Mouse (Mus musculus) adrenal gland, adult (tissue): ENCODE measurements at regions not wholly inside any gene's neighbourhood (a gene's known extent, or its start where the extent isn't known, plus 50 kb on each side); places are given as distances from the start of the nearest gene placed in this dataset.

Experiments used
- DNase-seq, 2 experiments: peaks; one replicate each; pipeline ENCODE4 v3.0.0; 2022 to 2023; ENCODE audit warnings: low spot score in 1 of 2; ENCODE audit not compliant: inconsistent age in 2 of 2

DNA sequence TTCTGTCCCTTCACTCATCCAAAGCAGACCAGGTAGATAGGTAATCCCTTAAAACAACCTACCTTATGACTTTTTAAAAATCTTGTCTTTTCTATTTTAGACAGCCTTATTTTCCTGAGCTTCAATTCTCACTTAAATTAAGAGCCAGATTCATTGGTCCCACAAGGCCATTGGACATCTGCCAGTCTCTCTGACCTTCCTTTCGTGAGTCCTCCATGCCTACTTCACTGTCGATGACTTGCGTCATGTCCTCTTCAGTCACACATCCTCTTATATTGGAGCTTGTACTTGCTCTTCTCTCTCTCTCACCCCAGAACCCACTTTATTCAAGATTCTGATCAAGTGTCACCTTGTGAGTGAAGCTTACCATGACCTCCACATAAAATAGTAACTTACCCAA, 542.0 kb upstream of the C030005K15Rik start:
- DNase-seq: peak; percentile 14 to 76

DNA sequence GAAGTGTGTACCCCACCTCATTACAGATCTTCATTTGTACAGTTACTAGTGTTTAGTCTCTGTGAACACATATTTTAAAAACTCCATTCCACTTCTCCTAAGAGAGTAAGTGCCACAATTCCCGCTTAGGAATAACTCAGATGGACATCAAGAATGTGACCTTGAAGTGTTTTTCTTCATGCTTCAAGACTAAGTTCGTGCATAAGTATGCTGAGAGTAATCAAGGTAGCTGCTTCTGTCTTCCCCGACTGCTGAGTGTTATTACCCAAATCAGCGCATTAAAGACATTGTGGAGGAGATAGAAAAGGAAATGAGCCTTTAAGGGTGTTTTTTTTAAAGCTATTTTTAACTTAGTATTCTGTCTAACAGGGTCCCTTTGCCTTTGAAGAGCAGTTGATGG, 565.1 kb upstream of the C030005K15Rik start:
- no peak for DNase-seq

DNA sequence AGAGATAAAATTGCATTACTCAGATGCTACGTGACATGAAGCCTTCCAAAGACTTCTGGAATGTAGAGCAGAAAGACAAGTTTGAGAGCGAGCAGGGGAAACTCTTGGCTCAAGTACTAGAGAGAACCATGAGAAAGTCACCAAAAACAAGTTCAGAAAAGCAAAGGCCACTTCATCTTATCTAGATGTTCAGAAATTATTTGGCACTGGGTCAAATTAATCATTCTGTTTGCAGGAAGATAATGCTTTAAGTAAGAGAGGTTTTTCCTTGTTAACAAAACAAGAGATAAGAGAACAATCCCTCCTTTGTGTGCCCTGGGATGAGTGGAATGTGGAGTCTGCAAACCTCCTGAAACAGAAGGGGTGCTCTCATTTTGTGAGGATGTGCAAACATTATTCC, 565.6 kb upstream of the C030005K15Rik start:
- peak in 1 of 2 experiments; percentile 32 for DNase-seq

DNA sequence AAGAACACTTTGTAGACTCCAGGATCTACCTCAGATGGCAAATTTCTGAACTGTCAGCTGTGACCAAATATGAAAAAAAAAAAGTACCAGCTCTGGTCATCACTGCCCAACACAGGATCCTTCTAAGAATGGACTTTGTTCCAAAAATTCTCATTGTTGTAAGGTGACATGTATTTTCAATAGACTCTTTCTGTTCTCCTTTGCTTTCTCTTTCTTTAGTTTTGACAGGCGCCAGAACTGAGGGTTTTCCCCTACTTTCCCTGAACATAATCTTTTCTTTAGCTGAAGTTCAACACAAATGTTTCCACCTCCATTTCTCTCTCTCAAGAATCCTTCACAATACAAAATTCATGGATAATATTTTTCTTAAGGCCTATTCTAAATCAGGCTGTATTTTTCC, 579.1 kb upstream of the C030005K15Rik start:
- no peak for DNase-seq

DNA sequence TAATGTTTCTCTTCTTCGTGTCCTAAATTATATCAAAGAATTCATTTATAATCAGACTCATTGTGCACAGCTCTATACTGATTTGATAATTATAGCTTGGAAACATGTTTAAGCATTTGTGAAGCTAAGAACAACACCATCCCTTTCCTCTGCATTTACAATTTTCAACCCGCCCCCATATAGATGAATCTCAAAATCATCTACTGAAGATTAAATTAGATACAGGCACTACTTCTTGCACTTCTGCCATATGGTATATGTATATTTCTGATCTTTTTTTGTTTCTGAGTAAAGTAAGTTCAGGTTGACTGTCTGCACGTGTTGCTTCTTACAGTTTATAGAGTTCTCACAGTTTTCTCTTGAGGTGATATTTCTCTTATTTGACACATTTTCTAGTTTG, 583.1 kb upstream of the C030005K15Rik start:
- no peak for DNase-seq

DNA sequence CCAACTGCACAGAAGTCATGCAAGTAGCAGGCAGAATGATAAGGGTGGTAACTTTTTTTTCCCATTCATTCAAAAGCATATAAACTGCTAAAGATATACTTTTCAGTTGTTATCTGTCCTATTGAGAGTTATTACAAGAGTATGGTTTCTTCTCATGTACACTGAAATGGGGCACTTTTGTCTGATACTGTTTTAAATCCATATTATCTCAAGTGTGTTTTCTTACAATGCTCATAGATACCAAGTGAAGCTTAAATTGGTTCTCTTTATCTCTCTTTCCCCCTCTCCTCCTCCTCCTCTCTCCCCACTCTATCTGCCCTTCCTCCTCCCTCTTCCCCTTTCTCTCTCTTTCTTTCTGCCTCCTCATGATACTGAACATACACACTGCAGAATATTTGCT, 584.8 kb upstream of the C030005K15Rik start:
- DNase-seq: no peak

DNA sequence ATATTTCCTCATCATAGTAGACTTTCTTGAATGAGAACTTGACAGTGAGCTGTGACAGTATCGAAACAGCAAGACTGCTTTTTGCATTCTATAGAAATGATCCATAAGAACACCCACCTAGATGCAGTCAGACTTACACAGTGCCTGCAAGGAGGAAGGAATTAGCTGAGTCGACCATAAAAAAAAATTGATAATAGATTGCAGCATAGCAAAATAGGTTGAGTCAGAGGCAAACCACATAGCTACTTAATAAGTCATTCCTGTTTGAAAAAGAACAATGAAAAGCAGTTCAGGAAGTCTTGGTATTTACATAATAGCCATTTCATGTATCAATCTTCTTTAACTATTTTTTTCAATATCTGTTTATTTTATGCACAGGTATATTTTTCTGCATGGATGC, 591.9 kb upstream of the C030005K15Rik start:
- DNase-seq: no peak

DNA sequence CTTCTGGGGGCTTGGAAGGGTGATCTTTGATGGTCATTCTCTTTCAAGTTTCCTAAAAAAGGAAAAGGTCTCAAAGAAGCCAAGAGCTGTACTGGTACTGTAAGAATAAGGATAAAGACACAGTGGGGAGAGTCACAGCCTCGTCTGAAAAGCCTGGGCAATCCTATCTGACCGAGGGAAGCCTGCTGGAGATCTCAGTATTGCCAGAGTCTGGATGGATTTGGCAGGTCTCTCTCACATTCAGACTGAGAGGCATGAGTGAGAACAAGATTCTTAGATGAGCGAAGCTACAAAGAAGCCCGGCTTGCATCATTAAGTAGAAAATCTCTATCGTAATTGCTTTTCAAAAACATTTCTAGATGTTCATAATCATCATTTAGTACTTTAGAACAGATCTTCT, 590.4 kb upstream of the Atp2b1 start:
- DNase-seq: no peak

DNA sequence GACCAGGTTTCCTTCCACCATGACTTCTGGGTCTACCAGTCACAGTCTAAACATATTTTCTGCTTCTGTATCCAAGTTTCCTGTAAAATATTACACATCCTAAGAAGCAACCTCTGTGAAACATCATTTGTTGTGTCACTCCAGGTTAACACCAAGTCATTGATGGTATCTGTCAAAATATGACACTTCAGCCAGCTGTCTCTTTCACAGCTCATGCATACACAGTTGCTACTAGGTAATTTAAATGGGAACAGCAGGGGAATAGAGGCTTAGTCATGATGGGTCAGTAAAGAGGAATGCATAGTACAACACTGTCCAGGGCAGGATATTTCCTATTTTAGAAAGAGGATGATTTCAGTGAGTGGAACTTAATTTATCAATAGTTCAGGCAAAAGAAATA, 589.6 kb upstream of the Atp2b1 start:
- DNase-seq: no peak

DNA sequence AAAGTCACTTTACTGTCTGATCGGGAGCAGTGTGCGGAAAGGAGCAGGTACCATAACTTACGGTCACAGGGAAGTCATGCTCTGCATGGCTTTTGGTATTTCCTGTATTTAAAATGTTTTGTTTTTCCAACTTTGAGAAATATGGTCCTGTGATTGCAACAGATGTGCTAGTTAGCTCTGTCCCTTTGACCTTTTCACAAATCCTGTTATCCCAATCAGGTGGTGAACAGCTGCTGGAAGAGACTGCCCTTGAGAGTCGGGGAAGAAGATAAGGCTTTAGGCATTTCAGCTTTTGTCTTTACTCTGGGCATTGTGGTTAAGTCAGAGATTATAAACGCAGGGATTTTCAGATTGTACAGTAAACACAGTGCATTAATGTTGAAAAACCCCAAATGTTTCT, 588.5 kb upstream of the Atp2b1 start:
- no peak for DNase-seq

DNA sequence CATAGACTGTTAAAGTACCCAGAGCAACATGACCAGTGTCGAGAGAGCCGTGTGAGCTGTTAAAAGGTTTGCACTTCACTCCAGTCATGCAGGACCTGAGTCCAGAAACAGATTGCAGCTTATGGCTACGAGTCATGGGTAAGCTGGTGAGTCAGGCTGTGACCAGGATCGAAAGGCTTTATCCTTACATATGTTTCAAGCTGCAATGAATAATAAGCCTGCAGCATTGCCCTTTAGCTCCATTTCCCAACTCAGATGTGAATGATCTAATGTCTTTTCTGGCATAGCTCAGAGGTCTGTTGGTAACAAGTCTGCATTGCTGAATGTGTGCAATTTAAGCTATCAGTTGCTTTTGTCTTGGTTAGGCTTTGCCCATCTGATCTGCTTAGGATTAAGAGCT, 581.5 kb upstream of the Atp2b1 start:
- DNase-seq: no peak

DNA sequence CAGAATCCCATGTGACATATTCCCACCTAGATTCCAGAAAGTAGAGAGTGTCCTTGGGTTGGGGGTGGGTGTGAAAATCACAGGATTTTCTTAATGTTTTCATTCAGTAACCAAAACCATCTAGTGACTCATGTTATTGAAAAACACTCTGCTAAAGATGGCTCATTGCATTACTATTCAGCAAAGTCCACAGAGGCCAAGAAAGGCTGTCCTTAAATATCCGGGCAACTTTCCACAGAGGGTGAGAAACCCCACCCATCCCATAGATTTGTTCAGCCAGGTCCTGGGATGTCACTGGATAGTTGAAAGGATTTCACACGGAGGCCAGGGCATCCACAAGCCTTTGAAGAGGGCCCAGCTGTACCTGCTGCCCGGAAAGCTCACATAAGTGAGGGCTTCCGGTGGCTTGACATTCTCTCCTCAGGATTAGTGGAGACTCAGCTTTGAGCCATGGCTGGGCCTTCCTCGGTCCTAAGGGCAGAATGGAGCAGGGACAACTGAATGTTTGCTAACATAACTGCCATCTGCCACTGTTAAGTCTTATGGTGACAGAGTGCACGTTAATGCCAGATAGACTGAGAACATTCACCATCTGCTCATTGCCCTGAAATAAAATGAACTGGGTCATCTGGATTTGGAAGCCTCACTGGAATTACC, 580.7 kb upstream of the Atp2b1 start:
- no peak for DNase-seq

DNA sequence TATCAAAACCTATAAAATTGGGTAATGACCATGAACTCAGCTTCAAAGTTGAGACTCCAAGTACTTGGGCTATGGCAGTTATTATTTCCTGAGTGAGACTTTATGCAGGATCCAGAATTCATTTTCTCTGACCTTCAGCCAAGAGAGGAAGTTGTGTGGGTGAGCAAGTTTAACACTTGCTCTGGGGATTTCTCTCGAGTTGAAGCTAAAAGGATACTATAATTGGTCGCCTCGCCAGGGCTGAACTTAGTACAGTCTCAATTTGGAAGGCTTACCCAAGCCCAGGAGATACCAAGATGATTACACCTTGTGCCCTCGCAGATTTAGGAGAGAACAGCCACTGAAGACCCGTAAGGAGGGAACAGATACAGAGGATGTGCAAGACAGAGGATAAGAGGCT, 570.4 kb upstream of the Atp2b1 start:
- no peak for DNase-seq

DNA sequence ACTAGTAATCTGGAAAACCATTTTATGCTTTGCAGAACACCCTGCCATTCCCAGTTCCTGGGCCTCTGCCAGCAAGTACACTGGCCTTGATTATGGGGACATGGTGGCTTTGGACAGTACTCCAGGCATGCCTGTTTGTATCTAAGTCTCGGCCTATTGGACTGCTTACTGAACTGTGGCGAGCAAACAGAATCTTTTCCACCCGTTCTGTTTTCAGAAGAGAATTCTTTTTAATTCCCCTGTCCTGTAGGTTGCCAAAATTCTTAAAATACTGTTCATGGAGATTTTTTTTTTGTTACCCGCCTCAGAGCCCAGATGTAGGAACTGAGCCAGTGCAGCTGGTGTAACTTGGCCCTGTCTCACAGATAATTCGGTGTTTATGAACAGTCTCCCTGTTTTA, 564.7 kb upstream of the Atp2b1 start:
- DNase-seq: peak; percentile 71 to 86

DNA sequence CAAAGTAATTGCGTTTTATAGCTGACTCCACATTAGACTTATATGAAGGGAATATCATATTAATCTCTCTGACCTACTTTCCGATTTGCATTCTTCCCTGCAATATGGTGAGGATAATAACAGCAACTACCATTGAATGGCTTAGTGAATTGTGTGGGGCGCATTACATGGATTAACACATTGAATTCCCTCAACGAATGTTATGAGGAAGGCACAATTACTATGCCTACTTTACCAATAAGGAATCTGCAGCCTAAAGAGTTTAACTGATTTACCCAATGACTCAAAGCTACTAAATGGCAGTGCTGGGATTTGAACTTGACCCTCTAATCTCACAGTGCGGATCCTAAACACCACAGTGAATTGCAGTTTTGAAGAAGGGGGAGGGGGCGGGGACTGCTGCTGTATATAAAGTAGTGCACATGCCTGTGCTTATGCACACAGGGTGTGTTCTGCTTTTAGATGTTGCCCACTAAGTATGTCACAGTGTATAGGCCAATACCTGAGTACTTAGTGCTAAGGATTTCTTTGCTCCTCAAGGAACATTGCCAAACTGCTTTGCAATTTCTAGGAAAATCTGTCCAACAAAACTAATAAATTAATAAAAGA, 563.8 kb upstream of the Atp2b1 start:
- no peak for DNase-seq

DNA sequence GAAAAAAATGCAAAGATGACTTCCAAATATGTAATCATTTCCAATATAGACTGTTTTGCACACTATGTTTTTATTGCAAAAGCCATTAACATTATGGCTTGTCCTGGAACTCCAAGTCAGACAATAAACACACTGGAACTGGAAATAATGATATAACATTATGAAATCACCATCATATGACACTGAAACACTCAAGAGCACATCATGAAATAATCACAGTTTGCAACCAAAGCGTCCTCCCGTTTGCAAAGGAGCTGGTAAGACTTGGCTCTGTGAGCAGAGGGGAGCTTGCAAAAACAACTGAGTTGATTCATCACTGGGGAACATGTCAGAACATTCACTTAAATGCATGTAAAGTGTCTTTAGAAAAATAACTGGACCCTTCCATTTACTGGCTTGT, 562.1 kb upstream of the Atp2b1 start:
- DNase-seq: no peak

DNA sequence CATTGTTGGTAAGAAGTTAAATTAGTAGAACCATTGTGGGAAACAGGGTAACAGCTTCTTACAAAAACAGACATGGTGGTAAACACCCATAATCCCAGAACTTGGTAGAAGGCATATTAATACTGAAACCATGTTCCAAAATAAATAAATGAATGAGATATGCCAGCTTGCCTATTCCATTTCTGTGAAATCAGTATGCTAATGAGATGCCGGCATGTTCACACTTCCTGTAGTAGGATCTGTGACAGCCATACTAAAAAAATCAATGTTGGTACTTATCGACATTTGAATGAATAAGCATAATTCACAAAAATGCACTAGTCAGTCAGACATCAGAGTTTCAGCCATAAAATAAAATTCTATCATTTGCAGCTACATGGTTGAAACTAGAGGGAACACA, 559.7 kb upstream of the Atp2b1 start:
- DNase-seq: no peak

DNA sequence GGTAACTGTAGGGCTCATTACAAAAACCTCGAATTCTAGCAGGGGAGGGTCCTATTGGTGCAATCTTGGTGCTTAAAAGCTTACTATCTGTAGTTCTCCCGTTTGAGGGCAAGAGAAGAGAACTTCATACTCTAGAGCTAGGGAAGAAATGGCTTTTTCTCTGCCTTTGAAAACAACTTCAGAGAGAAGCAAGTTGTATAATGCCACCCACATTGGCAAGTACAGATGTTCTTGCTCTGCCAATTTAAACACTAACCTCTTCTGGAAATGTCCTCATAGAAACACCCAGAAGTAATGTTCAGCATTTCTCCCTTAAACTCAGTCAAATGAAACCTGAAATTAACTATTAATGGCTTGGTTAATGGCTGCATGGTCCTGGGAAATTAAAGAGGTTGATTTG, 549.6 kb upstream of the Atp2b1 start:
- DNase-seq: no peak

DNA sequence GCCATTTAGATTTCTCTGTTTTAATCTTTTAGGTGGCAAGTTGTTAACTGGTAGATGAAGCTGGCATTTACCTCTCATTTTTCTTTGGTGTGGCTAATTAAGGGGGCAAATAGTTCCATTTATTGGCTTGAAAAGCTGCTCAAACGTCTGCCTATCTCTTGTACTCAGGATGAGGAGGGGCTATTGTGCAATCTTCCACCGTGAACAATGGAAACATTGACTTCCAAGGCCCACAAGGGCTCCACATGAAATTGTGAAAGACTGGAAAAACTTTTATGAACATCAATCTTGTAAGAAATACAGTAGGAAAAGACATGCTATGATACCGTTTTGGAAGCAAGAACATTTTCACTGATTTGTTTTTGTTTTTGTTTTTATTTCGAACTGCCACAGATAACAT, 541.6 kb upstream of the Atp2b1 start:
- DNase-seq: no peak

DNA sequence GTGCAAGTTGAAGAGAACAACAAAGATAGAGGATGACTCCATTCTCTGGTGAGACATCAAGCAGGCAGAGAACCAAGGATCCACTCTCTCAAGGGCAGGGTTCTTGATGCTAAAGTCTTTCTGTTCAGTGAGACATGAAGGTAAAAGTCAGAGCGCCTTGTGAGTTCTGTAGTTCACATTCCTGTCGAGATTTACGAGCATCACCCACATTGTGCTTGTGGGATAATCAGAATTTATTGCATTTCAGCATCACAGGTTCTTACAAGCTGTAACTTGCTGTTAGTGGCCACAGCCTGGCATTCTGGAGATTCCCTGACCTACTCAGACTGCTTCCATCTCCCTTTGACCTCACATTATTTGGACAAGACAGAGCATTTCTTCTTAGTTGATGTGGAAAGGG, 540.9 kb upstream of the Atp2b1 start:
- DNase-seq: no peak

DNA sequence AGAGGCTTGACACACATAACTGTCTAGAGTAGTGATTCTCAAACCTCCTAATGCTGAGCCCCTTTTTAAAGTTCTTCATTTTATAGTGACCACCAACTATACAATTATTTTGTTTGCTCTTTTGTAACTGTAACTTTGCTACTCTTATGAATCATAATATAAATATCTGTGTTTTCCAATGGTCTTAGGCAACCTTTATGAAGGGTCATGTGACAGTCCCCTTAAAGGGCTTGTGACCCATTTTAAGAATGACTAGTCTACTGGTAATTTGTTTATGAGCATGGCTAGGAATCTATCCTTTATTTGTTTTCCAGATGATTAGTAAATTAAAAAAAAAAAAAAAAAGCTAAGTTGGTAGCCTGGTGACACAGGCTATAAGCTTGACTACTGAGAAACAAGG, 539.5 kb upstream of the Atp2b1 start:
- DNase-seq: no peak

DNA sequence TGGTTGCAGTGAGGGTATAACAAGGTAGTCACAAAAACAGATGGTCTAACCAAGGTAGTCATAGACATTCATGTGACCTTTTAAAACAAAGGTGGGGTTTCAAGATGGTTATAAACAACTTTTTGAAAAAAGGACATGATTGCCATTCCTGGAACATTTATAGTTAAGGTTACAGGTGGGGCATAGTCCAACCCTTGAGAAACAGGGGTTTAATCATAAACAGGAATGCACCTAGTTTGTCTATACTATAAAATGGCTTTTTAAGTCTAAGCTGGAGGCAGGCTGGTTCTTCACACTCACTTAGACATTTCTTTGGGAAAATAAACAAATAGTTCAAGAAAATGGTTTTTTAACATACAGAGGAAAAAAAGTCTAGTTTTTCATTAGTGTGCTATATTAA, 525.7 kb upstream of the Atp2b1 start:
- no peak for DNase-seq

DNA sequence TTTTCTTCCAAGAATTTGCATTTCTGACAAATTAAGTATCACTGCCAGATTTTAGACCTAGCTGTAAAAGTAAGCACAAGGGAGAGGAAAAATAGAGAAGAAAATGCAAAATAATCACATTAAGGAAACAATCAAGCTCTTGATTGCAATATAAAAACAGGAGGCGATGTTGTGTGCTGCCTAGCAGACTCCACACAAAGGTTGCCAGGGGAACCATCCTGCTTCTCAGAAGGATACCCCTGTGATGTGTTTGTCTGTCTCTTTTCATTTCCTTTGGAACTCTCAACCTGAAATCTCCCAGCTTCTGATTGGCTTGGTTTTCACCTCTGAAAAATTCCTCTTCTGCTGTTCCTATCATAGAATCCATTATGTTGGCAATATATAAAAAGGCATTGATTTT, 514.3 kb upstream of the Atp2b1 start:
- DNase-seq: no peak
